Mouse (Mus musculus): ENCODE measurements around the gene Rgs8. TPM values are rescaled to one million over a fixed set of nuclear protein-coding genes. Genes with fewer than 3 reads are reported as not detected.

Rgs8 gene
- total RNA-seq, 2 experiments from 2014 or later = 61.6 to 65.5 TPM

- DNase-seq (ENCODE audit: low spot score in 2 of 2) = no peak
- intact Hi-C loops (cut with DNase I) = no loop called here
Observed at GRCm38 (mm10) chr1:153701461-153701860, 48.6 kb downstream of the Rgs8 start.

DNA sequence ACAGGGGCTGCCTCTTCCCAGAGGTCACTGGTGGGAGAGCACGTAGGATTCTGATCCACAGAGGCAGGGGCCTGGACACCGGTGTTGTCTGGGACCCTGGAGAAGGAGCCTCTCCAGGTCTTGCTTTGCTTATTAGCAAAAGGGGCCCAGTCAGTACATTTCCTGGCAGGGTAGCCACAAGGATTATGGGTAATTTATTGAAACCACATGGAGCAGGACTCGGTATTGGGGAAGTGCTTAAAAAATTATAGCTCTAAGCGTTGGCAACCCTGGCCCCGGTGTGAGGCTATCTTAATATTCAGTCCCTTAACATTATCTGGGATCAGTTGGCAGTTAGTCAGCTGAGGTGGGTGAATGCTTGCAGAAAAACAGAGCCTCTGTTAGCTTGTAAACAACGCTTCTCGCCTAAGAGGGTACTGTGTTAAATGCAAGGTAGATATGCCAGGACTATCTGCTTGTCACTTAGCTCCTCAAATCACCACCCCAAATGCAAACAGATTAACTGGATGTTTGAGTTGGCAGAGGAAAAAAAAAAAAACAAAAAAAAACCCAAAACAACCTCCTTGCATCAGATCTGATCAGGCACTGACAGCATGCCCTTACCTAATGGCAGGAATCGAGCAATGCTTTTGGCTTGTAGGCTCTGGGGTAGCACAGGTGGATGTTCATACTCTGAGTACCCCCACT is 49.5 kb downstream of the Rgs8 start:
- intact Hi-C loops (cut with DNase I) = no loop called here
- no peak for DNase-seq (ENCODE audit: low spot score in 2 of 2)

DNA sequence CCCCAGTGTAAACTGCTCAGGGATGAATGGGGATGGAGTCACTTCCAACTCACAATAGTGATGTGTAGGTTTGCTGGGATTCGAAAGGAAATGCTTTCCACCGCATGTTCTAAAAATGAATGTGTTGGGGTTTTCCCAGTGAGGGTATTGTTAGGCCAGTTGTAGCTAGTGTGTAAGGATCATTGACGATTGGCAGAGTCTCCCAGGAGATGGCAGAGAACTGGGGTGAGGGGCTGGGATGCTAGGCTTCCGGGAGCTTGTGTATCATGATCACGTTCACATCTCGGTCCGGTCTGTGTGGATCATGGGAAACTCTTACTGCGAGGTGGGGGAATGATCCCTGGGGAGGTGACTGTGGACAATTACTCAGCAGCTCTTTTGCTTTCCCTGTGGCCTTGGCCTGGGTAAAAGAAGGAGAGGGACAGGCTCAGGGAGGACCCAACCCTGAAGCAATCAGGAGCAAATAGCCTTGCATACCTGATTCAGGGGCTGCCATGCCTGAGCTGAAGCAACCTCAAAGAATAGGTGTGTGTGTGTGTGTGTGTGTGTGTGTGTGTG is 50.1 kb downstream of the Rgs8 start:
- DNase-seq (ENCODE audit: low spot score in 2 of 2) = no peak
- intact Hi-C loops (cut with DNase I) = no loop called here

DNA sequence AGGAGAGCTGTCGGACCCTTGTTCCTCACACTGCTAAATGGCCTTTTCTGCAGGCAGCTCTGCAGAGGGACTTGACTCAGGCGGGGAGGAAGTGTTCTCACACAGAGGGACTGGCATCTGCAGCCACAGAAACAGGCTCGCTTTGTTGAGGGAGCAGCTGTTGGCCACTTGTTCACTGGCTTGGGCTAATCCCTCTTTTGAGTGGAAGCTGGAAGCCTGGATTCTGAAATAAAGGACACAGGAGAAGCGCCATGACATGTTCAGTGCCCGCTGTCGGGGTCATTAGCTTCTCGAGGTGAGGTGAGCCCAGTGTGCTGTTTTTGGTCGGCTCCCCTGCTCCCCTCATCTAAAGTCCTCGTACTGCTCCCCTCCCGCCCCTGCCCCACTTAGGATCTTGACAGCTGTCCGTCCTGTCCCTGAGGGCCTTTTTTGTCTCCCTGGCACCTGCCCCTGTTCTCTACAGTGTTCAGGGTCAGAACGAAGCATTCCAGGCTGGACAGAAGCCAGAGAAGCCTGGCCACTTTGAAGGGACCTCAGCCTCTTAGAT is 50.7 kb downstream of the Rgs8 start:
- intact Hi-C loops (cut with DNase I) = no loop called here

GRCm38 (mm10) chr1:153704174-153704573 is 51.3 kb downstream of the Rgs8 start:
- intact Hi-C loops (cut with DNase I) = no loop called here

More for the DNA sequence above, 50.7 kb downstream of the Rgs8 start:
- peak in 1 of 2 experiments; percentile 29 for DNase-seq (ENCODE audit: low spot score in 2 of 2)

DNA sequence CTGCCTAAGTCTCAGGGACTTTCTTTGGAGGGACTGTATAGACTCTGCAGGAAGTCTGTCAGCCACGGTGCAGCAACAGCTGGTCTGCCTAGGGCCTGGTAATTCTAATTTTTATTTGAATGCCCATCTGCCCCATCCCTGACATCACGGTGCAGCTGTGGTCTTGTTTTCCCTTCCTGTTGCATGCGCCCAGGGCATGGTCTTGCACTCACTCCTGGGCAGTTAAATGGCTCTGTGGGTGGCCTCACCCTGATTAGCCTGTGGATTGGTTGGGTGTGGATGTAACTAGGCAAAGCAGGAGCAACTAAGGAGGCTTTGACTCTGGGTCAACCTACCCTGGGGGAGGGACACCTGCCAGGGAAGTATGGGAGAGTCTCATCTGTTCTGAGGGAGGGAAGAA is 52.2 kb downstream of the Rgs8 start:
- intact Hi-C loops (cut with DNase I) = no loop called here
- no peak for DNase-seq (ENCODE audit: low spot score in 2 of 2)

More at GRCm38 (mm10) chr1:153704174-153704573, 51.3 kb downstream of the Rgs8 start:
- DNase-seq (ENCODE audit: low spot score in 2 of 2) = no peak

DNA sequence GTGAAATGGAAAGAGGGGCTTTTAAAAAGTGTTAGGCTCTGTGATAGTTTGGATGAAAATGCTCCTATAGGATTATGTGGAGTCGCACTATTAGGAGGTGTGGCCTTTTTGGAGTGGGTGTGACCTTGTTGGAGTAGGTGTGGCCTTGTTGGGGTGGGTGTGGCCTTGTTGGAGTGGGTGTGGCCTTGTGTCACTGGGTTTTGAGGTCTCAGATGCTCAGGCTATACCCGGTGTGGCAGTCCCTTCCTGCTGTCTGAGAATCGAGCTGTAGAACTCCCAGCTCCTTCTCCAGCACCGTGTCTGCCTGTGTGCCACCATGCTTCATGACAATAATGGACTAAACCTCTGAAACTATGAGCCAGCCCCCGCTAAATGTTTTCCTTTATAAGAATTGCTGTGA is 55.8 kb downstream of the Rgs8 start:
- intact Hi-C loops (cut with DNase I) = no loop called here
- DNase-seq (ENCODE audit: low spot score in 2 of 2) = no peak

- intact Hi-C loops (cut with DNase I) = no loop called here
- DNase-seq (ENCODE audit: low spot score in 2 of 2) = no peak
Observed at GRCm38 (mm10) chr1:153709451-153709850, 56.6 kb downstream of the Rgs8 start.

DNA sequence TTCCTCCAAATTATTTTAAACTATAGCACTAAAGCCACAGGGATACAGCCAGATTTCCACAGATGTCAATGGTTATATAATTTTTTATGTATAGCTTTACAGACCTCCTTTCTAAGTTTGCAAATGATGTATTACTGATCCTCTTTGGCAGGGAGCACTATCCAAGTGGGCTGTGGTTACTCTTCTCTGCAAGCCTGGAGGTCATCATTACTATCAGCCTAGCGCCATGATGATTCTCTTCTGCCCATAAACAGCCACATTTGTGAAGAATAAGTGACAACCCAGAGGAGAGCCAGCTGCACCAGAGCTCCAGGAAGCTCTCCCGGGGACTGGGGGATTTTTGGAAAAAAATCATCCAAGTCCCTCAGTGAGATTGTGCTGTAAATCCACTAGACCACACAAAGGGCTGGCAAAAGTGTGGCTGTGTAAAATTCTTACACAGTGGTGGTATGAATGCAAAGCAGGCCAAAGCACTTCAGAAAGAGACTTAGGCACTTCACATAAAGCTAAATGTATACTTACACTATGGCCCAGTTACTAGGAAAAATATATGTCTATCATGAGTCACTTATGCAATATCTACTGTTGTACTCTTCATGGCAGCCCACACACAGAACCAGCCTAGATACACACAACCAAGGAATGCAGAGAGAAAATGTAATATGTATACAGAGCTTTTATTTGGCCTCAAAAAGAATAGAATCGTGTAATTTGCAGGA is 58.9 kb downstream of the Rgs8 start:
- DNase-seq (ENCODE audit: low spot score in 2 of 2) = no peak
- intact Hi-C loops (cut with DNase I) = no loop called here

- no peak for DNase-seq (ENCODE audit: low spot score in 2 of 2)
- intact Hi-C loops (cut with DNase I) = no loop called here
Observed at GRCm38 (mm10) chr1:153712633-153713032, 59.8 kb downstream of the Rgs8 start.

GRCm38 (mm10) chr1:153717990-153718389 is 65.2 kb downstream of the Rgs8 start:
- no peak for DNase-seq (ENCODE audit: low spot score in 2 of 2)
- intact Hi-C loops (cut with DNase I) = no loop called here

- DNase-seq (ENCODE audit: low spot score in 2 of 2) = no peak
- intact Hi-C loops (cut with DNase I) = no loop called here
Observed at GRCm38 (mm10) chr1:153720935-153721334, 68.1 kb downstream of the Rgs8 start.

DNA sequence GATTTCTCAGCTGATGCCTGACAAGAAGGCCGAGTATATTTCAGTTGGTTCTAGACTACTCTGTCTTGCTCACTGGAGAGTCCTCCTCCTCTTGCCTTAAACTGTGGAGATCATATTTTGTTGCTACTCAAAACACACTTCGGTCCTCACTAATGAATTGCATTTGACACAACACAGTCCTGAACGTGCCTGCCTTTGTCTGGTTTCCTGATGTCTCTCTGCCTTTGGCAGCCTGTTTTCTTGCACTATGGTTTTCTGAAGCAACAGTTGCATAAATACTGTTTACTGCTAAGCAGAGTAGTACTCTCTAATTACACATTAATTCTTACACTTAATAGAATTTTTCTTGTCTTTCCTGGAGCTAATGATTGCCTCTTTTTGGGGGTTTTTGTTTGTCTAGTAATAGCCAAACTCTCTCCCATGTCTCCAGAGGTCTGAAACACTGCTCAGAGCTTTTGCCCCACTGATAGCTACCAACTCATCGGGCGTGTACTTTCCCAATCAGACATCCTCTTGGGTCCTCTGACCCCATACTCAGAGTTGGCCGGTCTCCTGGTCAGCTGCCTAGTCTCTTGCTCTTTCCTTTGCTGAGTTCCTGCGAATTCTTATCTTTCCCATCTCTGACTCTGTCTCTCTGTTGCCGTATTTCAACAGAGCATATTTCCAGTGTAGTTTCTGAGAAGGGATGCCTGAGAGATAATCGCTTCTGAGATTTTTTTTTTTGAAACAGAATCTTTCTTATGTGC is 68.9 kb downstream of the Rgs8 start:
- DNase-seq (ENCODE audit: low spot score in 2 of 2) = no peak
- intact Hi-C loops (cut with DNase I) = no loop called here

DNA sequence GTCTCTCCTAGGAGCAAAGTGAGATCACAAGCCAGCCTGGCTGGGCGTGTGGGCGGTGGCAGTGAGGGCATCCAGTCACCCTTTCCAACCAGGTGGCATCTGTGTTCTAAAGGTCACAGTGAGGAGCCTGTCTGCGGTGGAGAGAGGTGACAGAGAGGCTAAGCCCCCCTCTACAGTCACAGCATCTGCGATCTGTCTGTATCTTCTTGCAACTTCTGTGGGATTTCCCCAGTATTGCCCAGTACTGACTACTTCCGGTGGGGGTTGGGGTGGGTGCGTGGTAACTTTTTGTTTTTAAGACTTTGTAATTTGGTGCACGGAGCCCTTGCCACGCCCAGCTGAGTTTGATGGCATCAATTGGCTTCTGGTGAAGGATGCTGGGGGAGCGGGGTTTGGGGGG is 70.6 kb downstream of the Rgs8 start:
- intact Hi-C loops (cut with DNase I) = no loop called here
- DNase-seq (ENCODE audit: low spot score in 2 of 2) = no peak

DNA sequence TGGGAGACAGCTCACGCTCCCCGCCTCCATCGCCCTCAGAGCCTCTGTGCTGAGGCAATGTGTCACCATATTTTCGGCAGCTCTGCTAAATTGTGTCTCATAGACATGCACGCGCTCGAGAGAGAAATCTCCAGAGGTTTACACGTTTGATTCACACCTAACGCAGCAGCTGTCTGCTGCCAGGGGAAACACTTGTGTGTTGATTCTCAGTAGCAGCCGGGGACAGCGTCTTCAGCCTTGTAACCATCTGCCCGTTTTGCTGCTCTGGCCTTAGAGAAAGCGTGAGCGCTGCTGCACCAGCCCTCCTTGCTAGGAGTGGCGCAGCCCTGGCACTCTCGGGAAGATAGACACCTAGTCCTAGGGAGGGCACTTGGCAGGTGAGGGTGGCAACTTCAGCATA is 73.8 kb downstream of the Rgs8 start:
- intact Hi-C loops (cut with DNase I) = no loop called here
- DNase-seq (ENCODE audit: low spot score in 2 of 2) = no peak

GRCm38 (mm10) chr1:153729806-153730205 is 77.0 kb downstream of the Rgs8 start:
- no peak for DNase-seq (ENCODE audit: low spot score in 2 of 2)
- intact Hi-C loops (cut with DNase I) = no loop called here

- peak in 1 of 2 experiments; percentile 35 for DNase-seq (ENCODE audit: low spot score in 2 of 2)
- intact Hi-C loops (cut with DNase I) = no loop called here
Observed at GRCm38 (mm10) chr1:153730671-153731070, 77.8 kb downstream of the Rgs8 start.

DNA sequence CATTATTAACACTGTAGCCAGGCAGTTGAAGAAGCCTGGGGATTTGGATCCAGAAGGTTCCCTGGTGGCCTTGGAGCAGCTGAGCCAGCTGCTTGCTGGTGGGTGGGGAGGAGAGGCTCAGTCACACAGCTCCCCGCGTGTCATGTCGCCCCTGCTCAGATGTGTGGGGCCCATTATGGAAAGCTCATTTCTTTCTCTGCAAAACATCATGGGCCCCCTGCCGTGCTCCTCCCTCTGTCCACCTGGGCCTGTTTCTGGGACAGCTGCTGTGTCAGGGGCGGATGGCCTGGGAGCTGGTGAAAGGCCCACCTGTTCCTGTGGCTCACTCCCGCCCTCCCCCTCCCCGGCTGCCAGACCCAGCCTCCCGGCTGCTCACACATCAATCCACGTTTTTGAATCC is 80.4 kb downstream of the Rgs8 start:
- intact Hi-C loops (cut with DNase I) = no loop called here

GRCm38 (mm10) chr1:153734866-153735265 is 82.0 kb downstream of the Rgs8 start:
- intact Hi-C loops (cut with DNase I) = no loop called here
- DNase-seq (ENCODE audit: low spot score in 2 of 2) = no peak

More for the DNA sequence above, 80.4 kb downstream of the Rgs8 start:
- DNase-seq (ENCODE audit: low spot score in 2 of 2) = no peak

DNA sequence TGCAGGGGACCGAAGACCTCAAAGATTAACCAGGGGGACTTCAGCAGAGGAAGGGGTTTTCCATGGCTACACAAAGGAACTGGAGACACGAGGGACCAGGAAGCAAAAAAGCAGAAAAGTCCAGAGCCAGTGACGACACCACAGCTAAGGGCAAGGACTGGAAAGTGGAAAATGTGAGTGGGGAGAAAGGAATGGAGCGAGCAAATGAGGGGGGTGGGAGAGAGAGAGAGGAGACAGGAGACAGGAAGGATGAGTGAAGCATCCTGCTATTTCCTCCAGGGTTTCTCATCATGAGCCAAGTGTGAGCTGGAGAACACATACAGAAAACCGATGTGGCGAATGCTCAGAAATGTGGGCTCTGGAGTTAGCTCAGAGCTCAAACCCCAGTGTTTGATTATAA is 83.3 kb downstream of the Rgs8 start:
- no peak for DNase-seq (ENCODE audit: low spot score in 2 of 2)
- intact Hi-C loops (cut with DNase I) = no loop called here

Data from left cerebral cortex, postnatal 36 days (tissue).